Comparison of ENCODE assay signal across 11 mouse cellular contexts in the genomic region with DNA sequence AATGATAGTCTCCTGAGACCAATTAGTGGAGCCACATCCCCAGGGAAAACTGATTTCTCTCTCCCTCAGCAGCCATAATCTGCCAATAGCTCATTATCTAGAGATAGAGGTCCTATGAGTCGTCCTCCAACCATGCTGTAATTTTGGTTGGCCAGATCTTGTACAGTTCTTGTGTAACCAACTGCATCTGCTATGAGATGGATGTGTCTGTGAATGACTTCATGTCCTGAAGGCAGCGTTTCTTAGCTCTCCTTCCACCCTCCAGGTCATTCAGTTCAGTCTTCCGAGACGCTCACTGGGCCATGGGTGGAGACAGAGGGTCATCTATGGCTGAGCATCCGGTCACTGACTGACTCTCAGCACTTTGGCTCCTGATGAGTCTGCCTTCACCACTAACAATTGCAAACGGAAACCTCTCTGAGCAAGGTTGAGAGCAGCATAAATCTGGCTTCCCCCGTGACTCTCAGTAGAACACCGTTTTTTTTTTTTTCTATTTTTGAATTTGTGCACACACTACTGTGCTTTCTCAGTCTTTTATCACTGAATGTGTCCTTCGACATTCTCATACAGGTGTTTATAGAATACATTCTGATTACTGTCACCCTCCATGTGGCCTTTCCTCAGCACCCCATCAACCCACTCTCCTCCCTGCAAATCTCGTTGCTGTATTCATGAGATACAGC.
A peak's percentile ranks its signal among the peaks of the same experiment; 100 is the strongest.
DNase-seq lines count a peak whose midpoint lies in the region; ATAC-seq and TF ChIP-seq lines count a peak whose summit lies in the region.
"Had no signal": no experiment of that assay in that cellular context is flagged by ENCODE, and none has a peak within 500 bp of the region (broad histone marks: within the 10 kb centered on the region; RNA-seq: fewer than 3 reads in every experiment).

No protein-coding gene starts in this region.

- H3K36me3 ChIP-seq in heart, embryonic 12.5 days = peaks cover 11% of the 10 kb centered on the region; the same call in 1 of the 2 replicates
- peaks cover 4% of the 10 kb centered on the region; the same call in 1 of the 2 replicates for H3K36me3 ChIP-seq in limb, embryonic 13.5 days
- peaks cover 13% of the 10 kb centered on the region for H3K36me3 ChIP-seq in hindbrain, embryonic 10.5 days
- H3K36me3 ChIP-seq in hindbrain, embryonic 11.5 days (ENCODE audit: control insufficient read depth, insufficient read depth, low read length) = no peaks in the 10 kb centered on the region
- 0 out of 2 replicates have a peak, but pooled peaks cover 1% of the 10 kb centered on the region for H3K36me3 ChIP-seq in midbrain, embryonic 16.5 days (ENCODE audit: control insufficient read depth, insufficient read depth, low read length)

- H3K4me1 ChIP-seq in heart, embryonic 12.5 days (replicated peaks) = peaks cover 33% of the 10 kb centered on the region
- peaks cover 24% of the 10 kb centered on the region for H3K4me1 ChIP-seq in limb, embryonic 13.5 days
- peaks cover 14% of the 10 kb centered on the region for H3K4me1 ChIP-seq in hindbrain, embryonic 10.5 days (replicated peaks)
- no peaks in the 10 kb centered on the region for H3K4me1 ChIP-seq in hindbrain, embryonic 11.5 days (replicated peaks; ENCODE audit: control insufficient read depth, insufficient read depth, low read length)
- peaks cover 2% of the 10 kb centered on the region; the same call in 1 of the 2 replicates for H3K4me1 ChIP-seq in midbrain, embryonic 16.5 days (ENCODE audit: control insufficient read depth, insufficient read depth, low read length)

- ATAC-seq in heart, embryonic 12.5 days (ENCODE audit: insufficient number of reproducible peaks, low FRiP score) = no peak
- ATAC-seq in Patski = peak; percentile 87
- no peak for ATAC-seq in limb, embryonic 13.5 days (ENCODE audit: low FRiP score, low read depth)
- no peak for ATAC-seq in hindbrain, embryonic 11.5 days (ENCODE audit: low FRiP score)
- ATAC-seq in midbrain, embryonic 16.5 days = no peak

- no peaks in the 10 kb centered on the region for H3K9me3 ChIP-seq in heart, embryonic 12.5 days (replicated peaks)
- H3K9me3 ChIP-seq in limb, embryonic 13.5 days = no peaks in the 10 kb centered on the region
- H3K9me3 ChIP-seq in hindbrain, embryonic 10.5 days = no peaks in the 10 kb centered on the region
- no peaks in the 10 kb centered on the region for H3K9me3 ChIP-seq in hindbrain, embryonic 11.5 days (ENCODE audit: control insufficient read depth, low read length)
- H3K9me3 ChIP-seq in midbrain, embryonic 16.5 days (replicated peaks; ENCODE audit: control insufficient read depth, low read length, poor library complexity, severe bottlenecking) = no peaks in the 10 kb centered on the region

- intact Hi-C loops in heart, postnatal 14 days (cut with DNase I) = no loop called here

- H3K27ac ChIP-seq in heart, embryonic 12.5 days (ENCODE audit: poor library complexity, severe bottlenecking) = peak overlapping the region; percentile 65
- H3K27ac ChIP-seq in limb, embryonic 13.5 days = 0 out of 2 replicates have a peak overlapping the region, but pooled peaks have one; percentile 75
- no peak overlapping the region for H3K27ac ChIP-seq in hindbrain, embryonic 10.5 days
- H3K27ac ChIP-seq in hindbrain, embryonic 11.5 days (ENCODE audit: low read depth, low read length) = no peak overlapping the region
- no peak overlapping the region for H3K27ac ChIP-seq in midbrain, embryonic 16.5 days (ENCODE audit: low read length)

- no peak for TF ChIP-seq CTCF in Patski (IDR thresholded peaks at IDR 0.05)

- in situ Hi-C loops in Patski (cut with MboI; ENCODE audit: low pct_unique_long_range_greater_than_20kb) = no loop called here

- POLR2A ChIA-PET in Patski (lab: Charles Lee) = no interaction called here

- no peak overlapping the region for H3K9ac ChIP-seq in heart, embryonic 12.5 days
- H3K9ac ChIP-seq in limb, embryonic 13.5 days = no peak overlapping the region
- no peak overlapping the region for H3K9ac ChIP-seq in hindbrain, embryonic 11.5 days (ENCODE audit: low read depth, low read length)
- H3K9ac ChIP-seq in midbrain, embryonic 16.5 days (ENCODE audit: low read depth, low read length) = no peak overlapping the region

- H3K4me2 ChIP-seq in heart, embryonic 12.5 days = peak overlapping the region; percentile 36; the same call in 1 of the 2 replicates
- H3K4me2 ChIP-seq in limb, embryonic 13.5 days (replicated peaks) = no peak overlapping the region
- no peak overlapping the region for H3K4me2 ChIP-seq in hindbrain, embryonic 11.5 days (replicated peaks; ENCODE audit: low read depth, low read length)
- H3K4me2 ChIP-seq in midbrain, embryonic 16.5 days (ENCODE audit: low read length) = no peak overlapping the region

- CTCF ChIA-PET in Patski (lab: Charles Lee) = no interaction called here

- WGBS in heart, embryonic 12.5 days = 72% methylated on average over 10 of the region's 10 CpGs
- 85% methylated on average over 10 of the region's 10 CpGs for WGBS in limb, embryonic 13.5 days
- WGBS in hindbrain, embryonic 10.5 days = 90% methylated on average over 10 of the region's 10 CpGs
- 89% methylated on average over 10 of the region's 10 CpGs for WGBS in hindbrain, embryonic 11.5 days
- 92% methylated on average over 10 of the region's 10 CpGs for WGBS in midbrain, embryonic 16.5 days

- H3K27me3 ChIP-seq in heart, embryonic 12.5 days (replicated peaks) = no peaks in the 10 kb centered on the region
- no peaks in the 10 kb centered on the region for H3K27me3 ChIP-seq in Patski
- H3K27me3 ChIP-seq in limb, embryonic 13.5 days = no peaks in the 10 kb centered on the region
- no peaks in the 10 kb centered on the region for H3K27me3 ChIP-seq in hindbrain, embryonic 10.5 days (ENCODE audit: insufficient read depth, poor library complexity, severe bottlenecking)
- H3K27me3 ChIP-seq in hindbrain, embryonic 11.5 days (ENCODE audit: control insufficient read depth, insufficient read depth, low read length) = no peaks in the 10 kb centered on the region
- H3K27me3 ChIP-seq in midbrain, embryonic 16.5 days (ENCODE audit: control insufficient read depth, insufficient read depth, low read depth, low read length) = no peaks in the 10 kb centered on the region

- no peak for DNase-seq in heart, postnatal 14 days
- DNase-seq in 3T3-L1 (ENCODE audit: low read depth, low spot score) = peak; percentile 72
- peak; percentile 17 for DNase-seq in Patski (ENCODE audit: low read depth, low spot score)
- no peak for DNase-seq in hindbrain, embryonic 10.5 days (ENCODE audit: low spot score)
- DNase-seq in hindbrain, embryonic 11.5 days (ENCODE audit: low spot score) = no peak
- DNase-seq: cerebellum, postnatal 36 days; gastrocnemius, postnatal 25 days; lung, adult 18-20 months had no signal

- H3K4me3 ChIP-seq in heart, embryonic 12.5 days = no peak overlapping the region
- H3K4me3 ChIP-seq in limb, embryonic 13.5 days = no peak overlapping the region
- no peak overlapping the region for H3K4me3 ChIP-seq in hindbrain, embryonic 10.5 days
- no peak overlapping the region for H3K4me3 ChIP-seq in hindbrain, embryonic 11.5 days (ENCODE audit: low read depth, low read length)
- H3K4me3 ChIP-seq in midbrain, embryonic 16.5 days (ENCODE audit: low read depth, low read length) = no peak overlapping the region

Comparison
In these comparisons a context has a peak if more than half of its experiments do, and no peak if none do; other contexts are left out.
1. H3K27ac ChIP-seq: peak in heart, embryonic 12.5 days (single experiment) and limb, embryonic 13.5 days (single experiment); none in hindbrain, embryonic 10.5 days (single experiment), hindbrain, embryonic 11.5 days (single experiment) and midbrain, embryonic 16.5 days (single experiment).
2. DNase-seq: peak in 3T3-L1 (single experiment) and Patski (single experiment); none in heart, postnatal 14 days (0 of 2), hindbrain, embryonic 10.5 days (single experiment) and hindbrain, embryonic 11.5 days (single experiment).